Mouse (Mus musculus) liver, embryonic 14.5 days (tissue): ENCODE data around the gene Swt1. TPM values are rescaled to one million over a fixed set of nuclear protein-coding genes. Genes with fewer than 3 reads are reported as not detected.

ENCODE experiments used
- ATAC-seq: fragments of 200-750 bp; cut with Nextera tagmentation; 2 replicates; pipeline ENCODE4 v1.8.0; 2017; ENCODE audit warnings: moderate number of reproducible peaks, mild to moderate bottlenecking, moderate library complexity; ENCODE audit not compliant: insufficient read depth
- DNase-seq, 3 experiments: peaks; one replicate each; pipeline ENCODE4 v3.0.0-alpha.2; 2012 to 2013; ENCODE audit warnings: low read depth in 3 of 3, low spot score in 3 of 3
- H3K27ac ChIP-seq: fragments of 300-500 bp; sonication (generic); 2 replicates; pipeline ENCODE4 v1.5.1; 2014; ENCODE audit warnings: moderate library complexity, mild to moderate bottlenecking, control low read depth, inconsistent platforms
- H3K27me3 ChIP-seq: fragments of 300-500 bp; sonication (generic); 2 replicates; pipeline ENCODE4 v1.6.1; 2014; ENCODE audit warnings: mild to moderate bottlenecking, low read length, moderate library complexity; ENCODE audit not compliant: control insufficient read depth, insufficient read depth
- H3K36me3 ChIP-seq: fragments of 300-500 bp; sonication (generic); replicated peaks from 2 replicates; pipeline ENCODE4 v1.6.1; 2014; ENCODE audit warnings: low read depth; ENCODE audit not compliant: control insufficient read depth, insufficient read depth
- H3K4me1 ChIP-seq, 2 experiments: fragments of 200-500 bp in 1 of 2; fragments of 300-500 bp in 1 of 2; sonication (generic) in 1 of 2; replicated peaks; 2 replicates each; pipeline ENCODE4 v1.6.1; 2012 to 2014; ENCODE audit warnings: antibody characterized with exemption in 1 of 2, inconsistent platforms in 1 of 2, low read length in 1 of 2; ENCODE audit not compliant: control insufficient read depth in 2 of 2, insufficient read depth in 2 of 2
- H3K4me2 ChIP-seq: fragments of 300-500 bp; sonication (generic); 2 replicates; pipeline ENCODE4 v1.6.1; 2014; ENCODE audit warnings: low read depth, mild to moderate bottlenecking, control low read depth, moderate library complexity
- H3K4me3 ChIP-seq, 2 experiments: fragments of 200-500 bp in 1 of 2; fragments of 300-500 bp in 1 of 2; sonication (generic) in 1 of 2; 2 replicates each; pipeline ENCODE4 v1.5.1; 2012 to 2014; ENCODE audit warnings: low read depth in 2 of 2, low read length in 2 of 2, mild to moderate bottlenecking in 2 of 2, control low read depth in 1 of 2, inconsistent platforms in 1 of 2, moderate library complexity in 1 of 2; ENCODE audit not compliant: insufficient read depth in 1 of 2
- H3K9ac ChIP-seq: fragments of 300-500 bp; sonication (generic); replicated peaks from 2 replicates; pipeline ENCODE4 v1.6.1; 2014; ENCODE audit warnings: mild to moderate bottlenecking, control low read depth, moderate library complexity
- H3K9me3 ChIP-seq: fragments of 300-500 bp; sonication (generic); 2 replicates; pipeline ENCODE4 v1.6.1; 2016; ENCODE audit warnings: low read length, mixed read lengths; ENCODE audit not compliant: control insufficient read depth
- CTCF ChIP-seq: IDR thresholded peaks from 2 replicates; pipeline ENCODE4 v1.5.1; 2016; ENCODE audit warnings: antibody characterized with exemption, low read depth, control low read depth
- EP300 ChIP-seq: IDR thresholded peaks from 2 replicates; pipeline ENCODE4 v1.6.1; 2016; ENCODE audit warnings: antibody characterized with exemption, low read depth
- WGBS: fragments of 180-500 bp; shearing (Covaris S2); extraction: QIAGEN DNeasy Blood & Tissue Kit; methylation state at CpG from one replicate; pipeline ENCODE4 v1.1.7; 2014; ENCODE audit not compliant: insufficient replicate concordance; 5-methylcytosine and 5-hydroxymethylcytosine counted together
- microRNA-seq: library from miRNA; unstranded; fragments of <30 nt; microRNA quantifications from one replicate; pipeline ENCODE4, GENCODE M21; 2016
- polyA plus RNA-seq, 2 experiments: library from polyadenylated mRNA; depleted of rRNA in 1 of 2; stranded (reverse) in 1 of 2; unstranded in 1 of 2; fragments of >200 nt; fragmentation: Nextera tagmentation in 1 of 2; extraction: Ambion mirVana in 1 of 2; gene quantifications; 2 replicates each; pipeline versions ENCODE4 v1.2.1 to v1.2.3; 2012 to 2014

Swt1 gene
- polyA plus RNA-seq, 2 experiments = 9.7 to 19.7 TPM

- no peaks in the 10 kb centered on the region for H3K36me3 ChIP-seq
- WGBS = 76% methylated on average over 14 of the region's 14 CpGs
- H3K4me3 ChIP-seq = no peak overlapping the region
- H3K9ac ChIP-seq = no peak overlapping the region
- H3K4me2 ChIP-seq = no peak overlapping the region
- ATAC-seq = 0 out of 2 replicates have a peak, but pooled peaks have one; percentile 43
- TF ChIP-seq EP300 (no peak), CTCF (no peak)
- no peak for DNase-seq
- no peak overlapping the region for H3K27ac ChIP-seq
- no peaks in the 10 kb centered on the region for H3K9me3 ChIP-seq
- peaks cover 0 to 5% of the 10 kb centered on the region in 2 experiments; a peak in 2 of 4 replicates for H3K4me1 ChIP-seq
- no peaks in the 10 kb centered on the region for H3K27me3 ChIP-seq
Measured at GRCm38 (mm10) chr1:151328341-151329097, 99.7 kb downstream of the Swt1 start.

DNA sequence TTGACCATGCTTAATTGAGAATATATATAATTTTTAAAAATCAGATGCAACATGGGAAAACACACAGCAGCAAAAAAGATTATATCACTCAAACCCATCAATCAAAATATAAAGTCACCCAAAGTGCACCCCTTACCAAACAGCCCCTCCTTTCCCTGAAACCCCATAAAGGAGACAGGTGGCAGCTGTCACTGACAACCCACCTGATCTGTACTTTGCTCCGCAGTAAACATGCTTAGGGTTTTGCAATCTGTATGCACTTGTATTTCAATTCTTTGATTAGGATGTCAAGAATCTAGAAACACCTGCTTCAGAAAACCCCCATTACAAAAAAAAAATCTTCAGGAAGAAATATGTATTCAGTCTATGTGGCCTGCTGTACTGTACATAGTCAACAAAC is 102.9 kb downstream of the Swt1 start:
- H3K27me3 ChIP-seq = no peaks in the 10 kb centered on the region
- no peak overlapping the region for H3K4me3 ChIP-seq
- no peak for TF ChIP-seq CTCF
- TF ChIP-seq EP300 = no peak
- H3K9ac ChIP-seq = no peak overlapping the region
- H3K27ac ChIP-seq = no peak overlapping the region
- DNase-seq (no peak), ATAC-seq (no peak)
- no peak overlapping the region for H3K4me2 ChIP-seq
- 68% methylated on average over 1 of the region's 1 CpGs for WGBS
- H3K36me3 ChIP-seq = no peaks in the 10 kb centered on the region
- no peaks in the 10 kb centered on the region for H3K9me3 ChIP-seq
- peaks cover 0 to 5% of the 10 kb centered on the region in 2 experiments; a peak in 2 of 4 replicates for H3K4me1 ChIP-seq

DNA sequence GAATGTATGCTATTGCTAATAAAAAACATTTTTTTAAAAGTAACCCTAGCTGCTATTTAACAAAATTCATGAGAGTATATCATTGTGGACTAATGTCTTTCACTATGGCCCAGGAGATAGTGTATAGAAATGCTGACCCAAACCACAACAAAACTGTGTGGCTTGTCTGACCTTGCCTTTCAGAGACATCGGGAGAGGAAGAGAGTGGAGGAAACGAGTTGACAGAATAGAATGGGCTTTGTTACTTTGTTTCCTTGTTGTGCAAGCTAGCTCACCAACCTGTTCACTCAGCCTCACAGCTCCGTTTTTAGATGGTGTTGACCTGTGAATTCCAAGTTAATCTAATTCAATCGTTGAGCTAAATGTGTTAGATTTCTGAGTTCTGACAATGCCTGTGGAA is 107.8 kb downstream of the Swt1 start:
- no peak for DNase-seq
- Histone ChIP-seq H3K9ac (no peak overlapping the region), H3K36me3 (no peaks in the 10 kb centered on the region), H3K4me2 (no peak overlapping the region), H3K27ac (no peak overlapping the region), H3K4me3 (no peak overlapping the region), H3K4me1 (no peaks in the 10 kb centered on the region; a peak in 1 of 4 replicates), H3K27me3 (no peaks in the 10 kb centered on the region), H3K9me3 (no peaks in the 10 kb centered on the region)
- no peak for TF ChIP-seq EP300
- no peak for TF ChIP-seq CTCF
- WGBS = 23% methylated on average over 4 of the region's 4 CpGs
- no peak for ATAC-seq

DNA sequence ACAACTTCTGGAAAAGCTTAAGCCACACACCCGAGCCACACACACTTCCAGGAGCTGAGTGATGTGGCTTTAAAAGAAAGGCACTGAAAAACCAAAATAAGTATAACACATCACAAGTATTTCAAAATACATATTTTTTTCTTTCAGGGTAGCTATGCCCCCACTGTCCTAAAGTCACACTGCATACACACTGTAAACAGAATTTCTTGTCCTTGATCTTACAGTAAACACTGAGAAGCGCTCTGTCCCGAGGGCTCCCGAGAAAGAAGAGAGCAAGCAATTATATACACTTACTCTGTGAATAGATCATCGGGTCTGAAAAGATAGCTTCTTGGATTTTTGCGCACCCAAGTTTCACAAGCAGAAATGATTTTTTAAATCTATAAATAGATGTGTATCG is 109.0 kb downstream of the Swt1 start:
- ATAC-seq = no peak
- WGBS = 74% methylated on average over 7 of the region's 7 CpGs
- no peak for DNase-seq

More for the DNA sequence above, 109.0 kb downstream of the Swt1 start:
- Histone ChIP-seq H3K9me3 (no peaks in the 10 kb centered on the region), H3K4me2 (no peak overlapping the region), H3K9ac (no peak overlapping the region), H3K4me3 (no peak overlapping the region), H3K36me3 (no peaks in the 10 kb centered on the region), H3K27ac (no peak overlapping the region), H3K27me3 (no peaks in the 10 kb centered on the region), H3K4me1 (no peaks in the 10 kb centered on the region)
- TF ChIP-seq EP300 (no peak), CTCF (no peak)

Small RNAs within 50 kb of the gene (microRNA-seq; reads per million reads assigned to microRNA genes)
- gene Mir7682 = not detected

Other genes with a start within 250 kb of the Swt1 start
- 2.0 and 2.1 TPM in 2 replicates for gene Gm47985, start 245.9 kb downstream of the Swt1 start, polyA plus RNA-seq (2012; rRNA removed)
- gene Gm47985, start 245.9 kb downstream of the Swt1 start, polyA plus RNA-seq (2014; fragmentation: Nextera tagmentation; extraction: Ambion mirVana) = 1.7 and 2.2 TPM in 2 replicates
- 0.92 and 1.4 TPM in 2 replicates for gene Gm8947, start 236.1 kb downstream of the Swt1 start, polyA plus RNA-seq (2012; rRNA removed)
- 0.45 and 1.2 TPM in 2 replicates for gene Gm8947, start 236.1 kb downstream of the Swt1 start, polyA plus RNA-seq (2014; fragmentation: Nextera tagmentation; extraction: Ambion mirVana)
- 0.88 and 1.1 TPM in 2 replicates for gene Gm47995, start 230.0 kb downstream of the Swt1 start, polyA plus RNA-seq (2012; rRNA removed)
- 0.71 and 0.76 TPM in 2 replicates for gene Gm47995, start 230.0 kb downstream of the Swt1 start, polyA plus RNA-seq (2014; fragmentation: Nextera tagmentation; extraction: Ambion mirVana)
- gene 3110040M04Rik, start 224.3 kb downstream of the Swt1 start, polyA plus RNA-seq (2012; rRNA removed) = 1.2 and 1.5 TPM in 2 replicates
- gene 3110040M04Rik, start 224.3 kb downstream of the Swt1 start, polyA plus RNA-seq (2014; fragmentation: Nextera tagmentation; extraction: Ambion mirVana) = 1.2 and 1.3 TPM in 2 replicates
- gene Gm47996, start 218.3 kb downstream of the Swt1 start, polyA plus RNA-seq (2012; rRNA removed) = 0.42 and 0.52 TPM in 2 replicates
- 0.46 TPM in 1 of 2 replicates, not detected in the other for gene Gm47996, start 218.3 kb downstream of the Swt1 start, polyA plus RNA-seq (2014; fragmentation: Nextera tagmentation; extraction: Ambion mirVana)
- 47.4 and 57.0 TPM in 2 replicates for gene Ivns1abp, start 84.0 kb downstream of the Swt1 start, polyA plus RNA-seq (2012; rRNA removed)
- 68.6 and 73.3 TPM in 2 replicates for gene Ivns1abp, start 84.0 kb downstream of the Swt1 start, polyA plus RNA-seq (2014; fragmentation: Nextera tagmentation; extraction: Ambion mirVana)
- gene Trmt1l, start 87 bp upstream of the Swt1 start, polyA plus RNA-seq (2012; rRNA removed) = 7.6 and 9.8 TPM in 2 replicates
- 11.8 and 13.8 TPM in 2 replicates for gene Trmt1l, start 87 bp upstream of the Swt1 start, polyA plus RNA-seq (2014; fragmentation: Nextera tagmentation; extraction: Ambion mirVana)
- 9.8 and 16.0 TPM in 2 replicates for gene Rnf2, start 72.5 kb upstream of the Swt1 start, polyA plus RNA-seq (2012; rRNA removed)
- gene Rnf2, start 72.5 kb upstream of the Swt1 start, polyA plus RNA-seq (2014; fragmentation: Nextera tagmentation; extraction: Ambion mirVana) = 18.6 and 20.5 TPM in 2 replicates
- gene Fam129a, start 142.7 kb upstream of the Swt1 start, polyA plus RNA-seq (2012; rRNA removed) = 1.1 and 1.5 TPM in 2 replicates
- 2.3 and 3.4 TPM in 2 replicates for gene Fam129a, start 142.7 kb upstream of the Swt1 start, polyA plus RNA-seq (2014; fragmentation: Nextera tagmentation; extraction: Ambion mirVana)